Mouse (Mus musculus) fibroblast of lung, adult 2 months (primary cell): ENCODE measurements around the gene Crlf1.
A peak's percentile ranks its signal among the peaks of the same experiment; 100 is the strongest.

Experiments
- DNase-seq: peaks from one replicate; pipeline ENCODE4 v3.0.0-alpha.2; 2011; ENCODE audit warnings: low read depth

Gene Crlf1

DNA sequence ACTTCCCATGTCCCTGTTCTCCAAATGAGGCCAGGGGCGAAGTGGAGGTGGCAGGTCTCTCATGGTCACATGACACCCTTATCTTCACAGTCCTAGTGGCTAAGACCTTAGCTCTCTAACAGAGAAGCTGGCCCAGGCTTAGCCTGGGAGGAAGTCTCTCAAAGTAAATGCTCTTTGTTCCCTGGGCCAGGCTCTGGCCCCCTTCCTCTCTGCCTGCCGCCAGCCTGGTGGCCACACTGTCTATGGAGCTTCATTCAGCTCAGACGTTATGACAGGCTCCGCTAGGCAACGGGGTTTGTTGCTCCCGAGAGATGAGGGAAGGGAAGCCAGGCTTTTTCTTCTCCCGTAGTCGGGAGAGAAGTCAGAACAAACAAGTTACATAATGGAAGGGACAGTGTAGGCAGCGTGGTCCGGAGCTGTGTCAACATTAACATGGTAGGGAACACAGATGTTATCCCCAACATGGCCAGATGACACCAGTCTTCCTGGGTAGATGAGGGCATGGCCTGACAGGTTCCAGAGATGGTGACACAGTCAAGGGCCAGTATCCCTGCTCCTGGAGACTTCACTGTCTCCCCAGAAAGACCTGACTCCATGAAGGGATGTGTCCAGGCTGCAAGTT lies 23.6 kb upstream of the Crlf1 start:
- DNase-seq = no peak

DNA sequence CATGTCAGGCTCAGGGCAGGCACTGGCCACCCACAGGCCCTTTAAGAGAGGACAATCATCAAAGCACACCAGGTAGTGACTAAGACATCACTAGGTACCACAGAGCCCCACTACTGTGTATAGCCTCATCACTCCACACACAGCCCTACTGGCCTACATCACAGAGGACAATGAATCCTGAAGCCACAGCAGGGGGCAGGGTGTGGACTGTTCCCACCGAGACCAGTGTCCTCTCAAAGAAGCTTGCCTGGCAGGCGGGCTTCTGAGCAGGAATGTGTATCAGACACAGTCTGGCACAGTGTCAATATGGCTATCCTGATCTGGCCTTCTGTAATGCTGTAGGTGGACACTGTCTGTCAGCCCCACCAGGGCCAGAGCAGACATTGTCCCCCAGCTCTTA lies 23.0 kb upstream of the Crlf1 start:
- no peak for DNase-seq

DNA sequence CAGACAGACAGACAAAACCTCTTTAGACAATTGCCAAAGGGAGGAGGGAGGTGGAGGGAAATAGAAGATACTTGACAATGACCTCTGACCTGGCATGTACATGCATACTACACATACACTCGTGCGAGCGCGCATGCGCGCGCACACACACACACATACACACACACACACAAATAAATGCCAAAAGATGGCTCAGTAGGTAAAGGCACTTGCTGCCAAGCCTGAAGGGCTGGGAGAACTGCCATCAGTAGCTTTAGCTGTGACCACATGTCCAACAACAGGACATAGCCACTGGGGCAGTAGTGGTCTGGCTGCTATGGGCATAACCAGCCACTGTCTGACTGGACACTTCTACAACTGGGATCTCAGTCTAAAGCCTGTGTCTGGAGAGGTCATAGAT lies 21.1 kb upstream of the Crlf1 start:
- no peak for DNase-seq

DNA sequence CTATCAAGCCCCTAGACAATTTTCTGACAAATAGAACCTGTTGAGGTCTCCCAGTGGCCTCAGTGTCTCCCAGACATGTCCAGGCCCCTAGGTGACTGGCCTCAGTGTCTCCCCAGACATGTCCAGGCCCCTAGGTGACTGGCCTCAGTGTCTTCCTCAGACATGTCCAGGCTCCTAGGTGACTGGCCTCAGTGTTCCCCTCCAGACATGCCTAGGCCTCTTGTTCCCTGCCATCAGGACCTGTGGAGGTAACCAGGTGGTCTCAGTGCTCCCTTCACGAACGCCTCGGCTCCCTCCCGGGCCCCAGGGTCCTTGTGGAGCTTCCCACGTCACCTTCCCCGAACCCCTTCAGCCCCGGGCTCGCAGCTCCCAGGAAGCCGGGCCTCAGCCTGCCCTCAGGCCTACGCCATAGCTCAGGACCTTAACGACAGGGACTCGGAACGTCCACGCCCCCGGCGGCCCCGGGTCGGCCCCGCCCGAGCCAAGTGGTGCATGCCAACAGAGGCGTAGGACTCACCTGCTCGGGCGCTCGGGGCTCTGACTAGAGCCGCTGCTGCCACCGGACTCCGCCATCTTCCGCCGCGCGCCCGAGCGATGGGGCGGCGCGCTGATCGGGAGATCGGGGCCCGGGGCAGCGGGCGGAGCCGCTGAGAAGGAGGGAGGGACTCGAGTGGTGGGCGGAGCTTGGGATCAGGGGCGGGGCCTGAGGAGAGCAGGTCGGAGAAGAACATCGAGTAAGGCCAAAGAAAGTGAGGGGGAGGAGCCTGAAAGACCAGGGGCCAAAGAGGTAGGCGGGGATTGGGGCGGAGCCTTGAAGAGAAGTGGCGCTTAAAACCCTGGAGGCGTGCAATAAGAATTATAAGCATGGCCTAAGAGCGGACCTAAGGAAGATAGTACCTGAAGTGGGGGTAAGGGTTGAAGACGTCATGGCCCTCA lies 16.4 kb upstream of the Crlf1 start, which contains the start of gene Klhl26:
Klhl26 (minus strand) TSS at position 636 of the 936 bp plus-strand sequence.
- DNase-seq = peak; percentile 85

DNA sequence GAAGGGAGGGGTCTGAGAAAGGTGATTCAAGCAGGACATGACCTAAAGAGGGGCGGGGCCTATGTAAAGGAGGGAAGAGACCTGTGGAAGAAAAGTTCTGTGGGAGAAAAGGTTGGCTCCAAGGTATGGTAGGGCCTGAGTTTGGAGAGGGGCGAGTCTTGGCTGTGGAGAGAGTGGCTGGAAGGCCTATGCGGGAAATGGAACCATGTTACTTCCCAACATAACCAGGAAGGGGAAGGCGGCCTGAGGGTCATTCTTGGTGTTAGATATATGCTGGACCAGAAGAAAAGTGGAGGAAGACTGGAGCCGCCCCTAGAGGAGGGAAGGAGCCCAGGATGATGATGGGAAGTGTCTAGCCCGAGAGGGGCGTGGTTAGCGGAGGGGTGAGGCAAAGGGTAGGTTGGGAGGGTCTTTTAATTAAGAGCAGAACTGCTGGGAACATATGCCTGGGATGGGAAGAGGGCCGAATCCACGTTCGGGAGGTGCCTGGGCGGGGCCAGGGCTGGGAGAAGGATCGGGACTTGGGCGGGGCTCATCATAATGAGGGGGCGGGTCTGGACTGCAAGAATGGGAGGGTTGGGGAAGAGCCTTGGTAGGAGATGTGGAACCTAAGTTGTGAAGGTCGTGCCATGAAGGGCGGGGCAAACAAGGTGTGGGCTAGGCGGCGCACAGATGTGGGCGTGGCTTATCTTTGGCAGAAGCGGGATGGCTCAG lies 15.5 kb upstream of the Crlf1 start:
- no peak for DNase-seq

DNA sequence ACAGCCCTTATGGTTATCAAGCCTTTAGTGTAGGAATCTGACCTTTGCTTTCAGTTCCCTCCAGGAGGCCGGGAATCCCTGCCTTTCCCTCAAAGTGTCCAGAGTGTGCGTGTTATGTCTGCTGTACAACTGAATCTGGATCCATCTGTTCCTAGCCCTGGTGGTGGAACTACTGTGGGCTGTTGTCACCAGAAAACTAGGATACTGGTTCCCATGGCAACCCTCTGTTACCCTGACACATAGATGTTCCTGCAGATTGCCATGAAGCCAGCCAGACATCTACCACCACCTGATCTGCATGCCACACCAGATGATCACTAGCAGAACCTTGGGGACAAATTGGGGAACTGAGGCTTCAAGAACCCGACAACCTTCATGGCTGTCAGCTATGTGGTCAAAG lies 11.1 kb upstream of the Crlf1 start:
- no peak for DNase-seq

DNA sequence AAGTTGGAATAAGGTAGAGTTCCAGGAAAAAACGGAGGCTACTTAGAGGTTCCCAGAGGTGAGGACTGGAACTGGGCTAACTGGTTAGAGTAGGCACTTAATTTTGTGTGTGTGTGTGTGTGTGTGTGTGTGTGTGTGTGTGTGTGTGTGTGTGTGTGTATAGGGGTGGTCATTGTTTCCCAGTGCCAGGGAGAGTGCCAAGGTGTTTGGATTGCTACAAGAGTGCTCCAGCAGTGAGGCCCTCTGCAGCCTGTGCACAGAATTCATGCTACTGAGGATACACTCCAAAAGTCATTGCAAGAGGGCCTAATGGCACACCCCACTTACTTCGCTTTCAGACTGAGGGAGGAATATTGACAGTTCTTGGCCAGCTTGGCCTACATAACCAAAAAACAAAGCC lies 10.0 kb upstream of the Crlf1 start:
- no peak for DNase-seq

DNA sequence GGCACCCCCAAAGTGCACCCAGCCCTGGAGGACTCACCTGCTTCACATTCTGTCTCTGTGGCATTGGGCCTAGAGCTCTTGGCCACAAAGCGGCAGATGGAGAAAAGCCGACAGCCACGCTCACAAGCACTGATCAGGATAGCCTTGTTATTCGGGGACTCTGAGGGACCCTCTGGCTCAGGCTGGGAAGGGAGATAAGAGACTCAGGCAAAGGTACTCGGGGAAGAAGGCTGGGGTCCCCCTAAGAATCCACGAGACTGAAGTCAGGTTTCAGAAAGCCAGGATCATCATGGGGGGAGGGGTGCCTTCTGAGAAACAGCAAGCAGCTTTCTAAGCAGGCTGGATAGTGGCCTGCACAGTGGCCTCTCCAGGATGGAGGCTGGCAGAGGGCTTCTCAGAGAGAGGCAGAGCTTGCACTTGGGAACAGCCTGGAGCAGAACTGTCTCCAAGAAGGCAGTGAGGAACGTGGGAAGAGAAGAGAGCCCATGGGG lies 6.7 kb upstream of the Crlf1 start:
- no peak for DNase-seq

DNA sequence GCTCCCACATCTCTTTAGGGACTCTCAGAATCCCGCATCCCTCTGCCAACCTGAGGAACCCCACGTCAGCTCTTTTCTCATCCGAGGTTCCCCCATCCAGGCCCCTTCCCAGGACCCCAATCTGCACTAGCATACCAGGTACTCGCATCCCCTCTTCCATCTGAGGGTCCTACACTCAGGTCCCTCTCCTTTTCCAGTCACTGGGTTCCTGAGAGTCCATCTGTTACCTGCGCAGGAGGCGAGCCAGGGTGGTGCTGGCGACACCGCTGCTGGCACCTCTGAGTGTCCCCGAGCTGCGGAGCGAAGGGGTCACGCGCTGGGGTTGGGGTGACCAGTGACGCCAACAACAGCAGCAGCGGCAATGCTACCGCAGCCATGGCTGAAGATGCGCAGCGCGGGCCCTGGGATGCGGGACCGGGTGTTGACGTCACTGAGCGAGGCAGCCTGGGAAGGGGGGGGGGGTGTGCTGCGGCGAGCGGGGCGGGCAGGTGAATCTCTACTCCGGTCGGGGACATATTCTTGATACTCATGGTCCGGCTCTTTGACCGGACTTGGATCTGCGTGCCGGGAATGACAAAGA lies 5.9 kb upstream of the Crlf1 start, which contains the start of gene Tmem59l:
Tmem59l (minus strand) TSS at position 418 of the 580 bp plus-strand sequence.
- DNase-seq = no peak

DNA sequence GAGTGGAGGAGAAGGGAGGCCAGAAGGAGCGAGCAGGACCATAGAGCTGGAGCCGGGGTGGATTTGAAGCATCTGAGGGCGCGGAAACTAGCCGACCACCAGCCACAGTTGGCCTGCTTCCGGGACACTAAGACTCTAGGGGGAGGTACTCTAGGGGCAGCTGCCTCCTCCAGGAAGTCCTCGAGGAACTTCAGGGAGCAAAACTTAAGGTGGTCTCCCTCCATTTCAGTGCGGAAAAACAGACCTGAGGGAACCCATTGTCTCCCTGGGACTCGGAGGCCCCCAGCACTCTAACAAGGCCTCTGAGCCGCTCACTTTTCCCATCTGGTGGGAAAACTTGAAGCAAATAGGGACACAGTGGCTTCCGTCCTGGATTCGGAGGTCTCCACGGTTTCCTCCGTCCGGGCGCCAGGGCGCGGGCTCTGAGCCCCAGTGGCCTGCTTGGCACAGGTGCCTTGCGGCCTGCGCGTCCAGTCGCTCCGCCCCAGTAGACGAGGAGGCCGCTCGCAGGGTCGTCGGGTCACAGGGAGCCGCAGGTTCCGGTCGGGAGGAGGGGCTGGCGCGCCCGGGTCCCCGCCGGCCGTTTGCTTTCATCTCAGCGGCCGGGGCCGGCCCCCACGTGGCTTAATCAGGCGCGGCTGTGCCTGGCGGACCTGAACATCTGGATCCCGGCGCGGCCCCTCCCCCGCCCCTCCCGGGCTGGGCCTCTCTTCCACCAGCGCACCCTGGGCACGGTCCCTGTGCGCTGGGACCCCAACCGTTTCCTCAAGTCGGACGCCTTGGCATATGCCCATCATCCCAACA lies 4.8 kb upstream of the Crlf1 start:
- DNase-seq = no peak

DNA sequence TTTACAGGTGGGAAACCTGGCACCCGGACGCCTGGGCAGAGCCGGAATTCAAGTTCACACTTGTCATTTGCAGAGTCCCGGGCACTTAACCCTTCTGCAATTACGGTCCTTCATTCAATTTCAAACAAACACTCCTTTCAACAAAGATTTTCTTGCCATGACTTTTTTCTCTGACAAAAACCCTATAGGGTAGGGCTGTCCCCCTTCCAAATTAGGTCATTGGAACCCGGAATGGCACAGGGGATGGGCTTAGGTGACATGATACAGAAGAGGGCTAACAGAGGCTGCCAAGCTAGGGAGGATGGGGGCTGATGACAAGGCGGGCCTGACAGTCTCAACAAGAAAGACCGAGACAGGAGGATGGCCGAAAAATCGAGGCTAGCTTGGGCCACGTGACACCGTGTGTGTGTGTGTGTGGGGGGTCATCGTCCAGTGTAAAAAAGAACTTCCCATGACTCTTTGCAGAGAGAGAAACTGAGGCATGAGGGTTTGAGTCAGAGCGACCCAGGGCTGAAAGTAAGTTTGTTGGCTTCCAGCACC lies 4.0 kb upstream of the Crlf1 start:
- DNase-seq = no peak

DNA sequence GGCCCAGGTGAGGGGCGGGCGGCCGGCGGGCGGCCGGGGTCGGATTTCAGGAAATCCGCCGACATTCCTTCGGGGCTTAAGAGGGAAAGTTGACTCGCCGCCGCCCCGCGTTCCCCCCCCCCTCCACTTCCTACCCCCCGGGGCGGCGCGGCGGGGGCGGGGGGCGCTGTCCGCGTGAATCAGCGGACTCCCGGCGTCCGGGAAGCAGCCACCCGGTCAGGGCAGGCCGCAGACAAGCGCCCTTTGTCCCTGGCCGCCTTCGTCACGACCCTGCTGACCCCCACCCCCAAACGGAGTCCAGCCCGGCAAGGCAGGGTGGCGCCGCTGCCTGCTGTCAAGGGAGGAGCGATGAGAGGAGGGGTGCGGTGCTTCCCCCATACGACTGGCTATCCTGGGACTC lies 3.4 kb upstream of the Crlf1 start:
- DNase-seq = no peak

DNA sequence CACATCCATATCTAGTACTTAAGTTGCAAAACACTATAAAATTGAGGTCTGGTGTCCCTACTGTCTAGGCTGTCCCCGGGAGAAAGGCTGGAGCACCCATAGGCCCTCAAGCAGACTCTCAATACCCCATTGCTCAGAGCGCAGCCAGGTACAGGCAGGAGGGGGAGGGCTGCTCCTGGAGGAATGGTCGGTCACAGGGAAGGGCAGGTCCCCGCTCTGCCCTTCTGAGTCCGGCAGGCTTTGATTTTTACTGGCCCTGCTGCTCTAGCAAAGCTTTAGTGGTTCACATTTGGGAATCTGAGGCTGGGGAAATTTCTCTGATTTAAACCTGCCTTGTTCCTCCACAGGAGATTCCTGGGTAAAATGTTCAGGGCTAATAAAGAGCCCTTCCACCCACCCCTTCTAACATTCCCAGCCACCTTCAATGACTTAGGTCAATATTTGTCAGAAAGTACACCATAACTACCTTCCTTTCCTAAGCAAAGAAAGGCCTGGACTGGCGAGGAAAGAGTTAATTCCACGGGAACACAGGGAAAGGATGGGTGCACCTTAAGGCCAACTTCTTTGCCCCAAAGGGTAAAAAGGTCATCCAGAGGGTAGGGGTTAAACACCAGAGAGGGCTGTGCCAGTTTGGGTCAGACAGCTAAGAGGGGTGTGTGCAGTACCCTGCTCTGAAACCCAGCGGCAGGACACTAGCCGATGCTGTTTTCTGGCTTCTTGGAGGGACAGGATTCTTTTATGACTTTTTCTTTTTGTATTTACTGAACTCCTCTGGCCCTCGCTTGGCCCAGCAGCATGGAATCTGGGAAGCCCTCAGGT lies 2.7 kb upstream of the Crlf1 start:
- no peak for DNase-seq

DNA sequence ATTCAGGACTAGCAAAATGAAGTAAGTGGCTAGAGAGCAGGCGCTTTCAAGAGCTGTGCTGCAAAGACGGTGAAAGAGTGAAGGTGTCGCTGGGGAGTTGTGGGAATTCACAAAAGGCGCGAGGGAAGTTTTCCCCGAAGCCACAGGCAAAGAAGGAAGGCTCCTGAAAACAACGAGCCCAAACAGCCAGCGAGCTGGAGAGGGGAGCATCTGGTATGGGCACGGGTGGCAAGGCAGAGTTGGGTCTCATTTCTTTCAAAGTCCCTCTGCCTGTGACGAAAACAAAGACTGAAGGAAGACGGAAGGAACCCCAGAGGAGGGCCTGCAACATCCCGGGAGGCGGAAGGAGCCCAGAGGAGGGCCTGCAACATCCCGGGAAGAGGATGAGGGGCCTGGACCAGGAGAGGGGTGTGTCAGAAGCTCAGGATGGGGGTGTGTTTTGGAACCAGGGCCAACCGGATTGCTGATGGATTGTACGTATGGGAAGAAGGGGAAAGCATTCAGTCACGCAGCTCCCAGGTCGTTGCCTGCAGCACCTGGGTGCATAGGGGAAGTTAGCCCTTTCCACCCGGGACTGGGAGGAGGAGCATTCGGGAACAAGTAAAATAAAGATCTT lies 2.0 kb upstream of the Crlf1 start:
- DNase-seq = no peak

DNA sequence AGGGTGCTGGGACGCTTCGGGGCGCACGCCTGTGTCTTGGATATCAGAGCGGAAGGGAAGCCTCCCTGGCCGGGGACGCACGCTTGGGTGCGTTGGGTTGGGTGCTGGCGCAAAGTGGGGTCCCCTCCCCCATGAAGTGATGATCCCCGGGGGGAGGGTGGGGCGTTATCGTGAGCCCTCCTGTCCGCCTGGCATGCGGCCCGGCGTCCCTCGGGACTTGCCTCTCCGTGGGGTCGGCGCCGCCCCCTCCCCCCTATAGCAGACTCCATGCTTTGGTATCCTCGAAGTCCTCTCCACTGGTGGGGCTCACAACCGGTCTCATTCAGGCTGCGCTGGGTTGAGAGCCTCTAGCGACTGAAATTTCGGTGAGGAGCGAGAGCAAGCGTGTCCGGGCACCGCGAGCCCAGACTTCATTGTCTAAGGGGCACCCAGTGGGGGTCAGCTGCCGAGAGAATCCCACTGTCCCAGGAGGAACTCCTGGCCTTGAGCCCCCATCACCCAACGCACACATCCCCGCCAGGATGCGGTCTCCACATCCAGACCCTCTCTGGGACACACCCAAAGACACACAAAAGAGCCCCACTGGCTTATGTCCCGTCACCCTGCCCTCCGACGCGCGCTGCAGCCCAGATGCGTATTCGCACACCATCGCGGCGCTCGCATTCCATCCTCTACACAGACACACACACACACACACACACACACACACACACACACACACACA lies 896 bp downstream of the Crlf1 start:
- no peak for DNase-seq

DNA sequence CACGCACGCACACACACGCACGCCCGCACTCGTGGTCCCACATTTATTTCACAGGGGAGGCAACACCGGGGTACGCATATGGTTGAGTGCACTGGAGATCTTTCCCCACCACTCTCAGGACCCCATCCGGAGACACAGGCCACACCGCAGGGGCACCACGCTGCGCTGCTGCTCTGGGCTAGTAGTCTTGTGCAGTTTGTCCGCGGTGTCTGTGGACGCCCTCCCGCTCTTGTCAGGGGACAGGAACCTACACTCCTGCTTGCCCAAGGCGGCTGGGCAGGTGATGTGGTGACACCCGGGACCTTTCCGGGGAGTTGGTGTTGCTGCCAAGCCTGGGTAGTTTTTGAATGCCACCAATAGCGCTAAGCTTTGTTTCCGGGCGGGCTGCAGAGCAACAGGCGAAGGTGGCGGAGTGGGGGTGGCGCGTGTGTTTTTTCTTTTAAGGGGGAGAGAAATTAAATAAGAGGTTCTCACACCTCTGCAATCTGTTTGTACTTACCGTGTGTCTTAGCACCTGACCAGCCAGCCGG lies 1.5 kb downstream of the Crlf1 start:
- DNase-seq = no peak

DNA sequence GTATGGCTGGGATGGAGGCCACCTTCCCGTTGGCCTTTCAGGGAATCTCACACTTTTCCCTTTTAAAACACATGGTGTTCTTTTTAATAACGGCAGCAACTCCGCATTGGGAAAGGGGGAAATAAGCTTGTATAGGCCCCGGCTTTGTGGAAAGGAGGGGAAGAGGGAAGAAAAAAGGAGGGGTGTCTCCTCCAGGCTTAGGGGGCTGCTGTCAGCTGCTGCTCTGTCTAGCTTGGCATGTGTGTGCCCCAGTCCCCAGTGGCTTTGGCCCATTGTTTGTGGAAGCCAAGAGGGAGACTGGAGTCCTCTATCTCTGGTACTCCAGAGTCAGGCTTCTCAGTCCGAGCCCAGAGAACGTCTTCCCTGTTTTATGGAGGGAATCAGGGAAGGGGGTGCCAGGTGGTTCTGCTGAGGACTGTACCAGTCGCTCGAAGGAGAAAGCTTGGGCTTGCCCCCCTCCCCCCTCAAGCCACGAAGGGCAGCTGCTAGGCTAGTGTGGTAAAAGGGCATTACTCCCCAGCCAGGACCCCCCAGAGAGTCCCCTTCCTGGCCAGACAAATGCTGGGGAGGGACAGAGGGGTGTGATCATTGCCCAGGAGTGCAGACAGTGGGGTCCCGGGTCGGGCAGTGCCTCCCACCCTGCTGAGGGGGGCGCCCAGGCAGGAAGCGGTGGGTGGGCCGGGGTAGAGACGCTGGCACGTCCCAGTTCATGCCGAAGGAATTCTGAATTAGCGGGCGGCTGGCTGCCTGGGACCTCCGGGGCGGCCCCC lies 2.2 kb downstream of the Crlf1 start:
- DNase-seq = no peak

DNA sequence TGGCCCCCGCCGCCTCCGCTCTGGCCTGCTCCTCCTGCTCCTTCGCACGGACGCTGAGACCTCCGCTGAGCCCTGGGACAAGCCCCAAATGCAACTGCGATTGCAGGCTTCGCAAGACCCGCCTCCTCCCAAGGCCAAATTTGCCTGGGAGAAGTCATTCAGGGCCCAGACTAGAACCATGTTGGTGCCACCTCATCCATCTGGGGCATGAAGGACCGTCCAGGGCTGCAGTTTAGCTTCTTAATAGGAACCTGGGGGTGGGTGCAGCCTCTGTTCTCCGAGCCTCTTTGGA lies 2.8 kb downstream of the Crlf1 start:
- no peak for DNase-seq
